Mouse (Mus musculus) cerebellum, adult 8-10 months (tissue): Measurements from ENCODE around the gene Zfp628.

Experiments used
- DNase-seq: peaks from one replicate; pipeline ENCODE4 v3.0.0; 2022

Gene Zfp628

DNA sequence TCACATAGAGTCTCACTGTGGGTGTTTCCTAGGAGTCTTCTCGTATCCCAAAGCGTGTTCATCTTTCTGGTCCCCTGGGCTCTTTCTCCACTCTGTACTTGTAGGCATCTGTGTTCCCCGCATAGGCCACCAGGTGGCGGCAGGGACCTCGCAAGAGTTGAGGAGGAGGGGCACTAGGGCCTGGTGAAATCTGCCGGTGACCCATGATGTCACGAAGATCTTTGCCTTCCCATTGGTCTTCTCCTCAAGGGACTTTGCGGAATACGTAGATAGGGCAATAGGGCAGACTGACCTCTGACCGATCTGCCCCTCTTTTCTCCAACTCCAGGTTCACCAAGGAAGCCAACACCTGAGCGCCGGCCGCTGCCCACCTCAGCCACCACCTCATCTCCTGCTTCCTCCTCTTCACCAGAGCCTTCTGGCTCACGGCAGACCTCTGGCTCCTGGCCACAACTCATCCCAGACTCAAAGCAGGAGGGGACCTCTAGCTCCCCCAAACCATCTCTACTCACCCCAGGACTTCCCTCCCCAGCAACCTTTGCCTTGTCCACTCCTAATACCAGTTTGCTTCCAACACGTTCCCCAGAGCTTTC, 28.3 kb downstream of the Zfp628 start:
- DNase-seq: peak; percentile 98

DNA sequence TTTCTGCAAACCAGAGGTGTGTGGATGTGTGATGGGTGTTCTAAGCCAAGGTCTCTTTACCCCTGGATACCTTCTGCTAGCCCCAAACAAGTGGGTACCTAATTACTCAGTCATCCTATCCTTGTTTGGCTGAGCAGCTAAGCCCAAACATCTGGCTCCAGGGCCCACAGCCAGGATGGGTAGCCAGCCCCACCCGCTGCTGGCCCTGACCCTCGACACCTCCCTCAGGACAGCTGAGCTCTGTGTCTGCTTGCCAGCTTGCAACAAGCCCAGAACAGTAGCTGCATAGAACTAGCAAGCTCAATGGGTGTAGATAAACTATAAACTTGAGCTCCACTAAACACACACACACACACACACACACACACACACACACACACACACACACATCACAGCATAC, 32.8 kb downstream of the Zfp628 start:
- DNase-seq: no peak

DNA sequence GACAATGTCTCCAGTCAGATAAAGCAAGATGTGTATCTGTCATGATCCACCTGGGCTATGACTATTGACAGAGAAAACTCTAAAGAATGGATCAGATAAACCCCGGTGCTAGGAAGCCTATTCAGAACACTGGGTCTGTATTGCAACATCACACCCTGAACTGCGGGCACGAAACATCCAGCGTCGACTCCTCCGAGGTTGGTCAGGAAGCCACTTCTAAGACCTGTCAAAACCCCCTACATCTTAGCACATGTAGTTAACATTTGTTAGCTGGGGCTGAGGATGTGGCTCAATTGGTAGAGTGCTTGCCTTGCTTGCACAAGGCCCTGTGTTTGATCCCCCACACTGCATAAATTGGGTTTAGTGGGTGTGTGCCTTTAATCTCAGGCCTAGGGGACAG, 33.4 kb downstream of the Zfp628 start:
- no peak for DNase-seq

DNA sequence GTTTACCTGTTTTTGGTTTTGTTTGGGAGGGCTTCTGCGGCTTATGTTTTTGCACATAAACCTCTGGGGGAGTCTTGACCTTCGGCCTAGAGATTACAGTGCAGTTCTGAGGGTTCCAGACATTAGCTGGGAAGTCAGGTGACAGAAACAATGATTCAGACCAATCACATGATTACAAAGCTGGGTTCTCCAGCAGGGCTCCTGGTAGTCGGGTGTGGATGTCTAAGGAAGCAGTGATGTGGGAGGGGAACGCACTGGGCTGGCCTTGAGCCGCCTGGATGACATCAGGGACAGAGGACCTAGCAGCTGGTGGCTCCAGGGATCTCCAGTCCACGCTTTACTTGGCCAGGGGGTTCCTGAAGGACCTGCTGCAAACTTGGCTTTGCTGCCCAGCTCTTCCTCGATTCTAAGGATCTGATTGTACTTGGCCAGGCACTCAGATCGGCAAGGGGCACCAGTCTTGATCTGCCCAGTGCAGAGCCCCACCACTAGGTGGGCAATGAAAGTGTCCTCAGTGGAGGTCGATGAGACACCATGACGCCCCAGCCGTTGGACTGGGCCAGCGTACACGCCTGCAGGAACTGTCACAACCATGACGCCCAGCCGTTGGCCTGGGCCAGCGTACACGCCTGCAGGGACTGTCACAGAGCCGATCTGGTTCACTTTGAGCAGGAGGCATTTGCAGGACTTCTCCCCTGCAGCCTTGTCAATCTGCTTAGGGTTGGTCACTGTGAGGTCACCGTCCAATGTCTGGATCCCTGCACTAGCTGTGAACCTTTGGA, 35.7 kb downstream of the Zfp628 start:
- DNase-seq: no peak

DNA sequence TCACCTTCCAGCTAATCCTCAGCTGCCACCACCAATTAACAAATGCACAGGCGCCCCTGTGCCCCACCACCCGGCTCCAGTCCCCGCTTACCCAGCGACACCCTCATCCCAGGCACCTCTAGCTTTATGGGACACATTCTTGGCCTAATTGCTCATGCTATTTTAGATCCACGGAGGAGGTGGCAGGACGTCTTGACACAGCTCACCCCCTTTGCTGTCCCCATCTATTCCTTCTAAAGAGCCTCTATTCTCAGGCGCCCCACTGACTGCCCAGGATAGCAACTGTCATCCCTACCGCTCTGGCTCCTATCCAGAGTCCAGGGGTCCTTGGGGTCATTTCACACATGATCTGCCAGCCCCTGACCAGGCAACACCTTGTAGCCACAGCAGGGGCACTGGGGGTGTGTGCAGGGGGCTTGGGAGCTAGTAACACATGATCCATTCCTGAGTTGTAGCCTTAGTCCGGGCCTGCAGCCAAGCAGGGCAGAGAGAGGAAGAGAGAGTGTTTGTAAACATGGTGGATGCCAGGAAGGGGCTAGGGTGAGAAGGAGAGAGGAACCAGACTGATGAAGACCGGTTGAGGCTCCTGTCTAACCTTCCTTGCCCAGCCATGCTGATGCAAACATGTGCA, 38.9 kb downstream of the Zfp628 start:
- DNase-seq: no peak

DNA sequence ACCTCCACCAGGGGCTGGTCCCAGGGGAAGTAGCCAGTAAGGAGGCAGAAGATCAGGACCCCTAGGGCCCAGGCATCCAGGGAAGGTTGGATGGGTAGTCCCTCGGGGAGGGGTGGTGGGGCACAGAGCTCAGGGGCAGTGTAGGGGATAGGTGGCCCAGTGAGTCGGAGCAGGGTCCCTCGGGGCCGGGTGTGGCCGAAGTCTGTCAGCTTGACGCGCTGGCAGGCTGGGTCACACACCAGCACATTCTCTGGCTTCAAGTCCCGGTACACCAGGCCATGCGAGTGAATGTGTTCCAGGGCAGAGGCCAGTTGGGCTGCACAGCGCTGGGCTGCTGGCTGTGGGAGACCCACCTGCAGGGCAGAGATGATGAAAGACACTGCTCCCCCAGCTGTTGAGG, 42.3 kb downstream of the Zfp628 start:
- DNase-seq: no peak

DNA sequence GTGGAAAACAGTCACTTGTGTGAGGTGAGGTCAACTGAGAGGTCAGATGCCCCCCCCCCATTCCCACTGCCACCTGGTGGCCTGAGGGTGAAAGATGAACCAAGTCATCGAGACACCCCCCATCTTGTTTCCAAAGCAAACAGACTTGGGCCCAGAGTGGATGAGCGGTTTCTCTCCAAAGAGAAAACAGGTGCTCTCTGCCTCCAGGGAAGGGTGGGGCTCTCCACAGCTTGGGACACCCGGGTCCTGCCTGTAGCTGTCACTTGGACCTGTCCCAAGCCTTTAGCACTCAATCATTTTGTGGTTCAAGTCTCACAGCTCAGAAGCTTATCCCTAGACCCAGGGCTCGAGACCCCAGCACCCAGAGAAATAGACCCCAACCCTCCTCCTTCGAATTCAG, 48.5 kb downstream of the Zfp628 start:
- DNase-seq: no peak

DNA sequence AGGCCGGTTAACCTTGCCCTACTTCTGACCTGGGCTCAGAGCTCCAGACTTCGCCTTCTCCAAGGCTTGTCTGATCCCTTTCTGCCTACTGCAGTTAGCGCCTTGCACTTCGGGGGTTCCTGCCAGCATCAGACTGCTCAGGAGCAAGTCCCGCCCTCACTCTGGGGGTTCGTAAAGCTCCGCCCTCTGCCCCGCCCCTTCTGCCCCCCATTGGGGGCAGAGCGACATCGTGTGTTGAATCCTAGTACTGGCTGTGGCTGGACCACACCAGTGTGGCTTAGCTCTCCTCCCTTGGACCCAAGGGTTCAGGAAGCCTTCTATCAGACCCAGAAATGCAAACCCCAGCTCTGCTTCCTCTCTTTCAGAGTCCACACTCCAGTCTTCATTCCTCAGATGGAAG, 49.3 kb downstream of the Zfp628 start, which contains the start of gene Sbk2:
Gene Sbk2, minus strand, starts transcription at position 135 of the 400 bp plus-strand sequence.
- DNase-seq: peak; percentile 36

DNA sequence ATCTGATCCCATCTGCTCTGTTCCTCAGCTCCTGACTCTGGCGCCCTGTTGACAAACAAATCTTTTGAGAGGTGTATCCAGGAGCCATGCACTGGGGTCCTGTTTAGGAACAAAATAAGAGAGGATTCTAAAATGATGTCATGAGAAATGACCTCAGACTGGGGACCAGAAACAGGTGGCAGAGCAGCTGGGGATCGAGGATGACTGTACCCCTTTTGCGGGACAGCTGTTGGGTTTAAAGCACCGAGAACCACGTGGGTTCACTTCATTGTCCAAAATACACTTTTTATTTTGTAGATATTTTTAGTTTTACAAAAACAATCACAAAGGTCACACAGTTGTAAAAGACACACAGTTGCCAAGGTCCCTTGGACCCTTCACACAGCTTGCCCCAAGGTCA, 50.0 kb downstream of the Zfp628 start:
- DNase-seq: no peak

DNA sequence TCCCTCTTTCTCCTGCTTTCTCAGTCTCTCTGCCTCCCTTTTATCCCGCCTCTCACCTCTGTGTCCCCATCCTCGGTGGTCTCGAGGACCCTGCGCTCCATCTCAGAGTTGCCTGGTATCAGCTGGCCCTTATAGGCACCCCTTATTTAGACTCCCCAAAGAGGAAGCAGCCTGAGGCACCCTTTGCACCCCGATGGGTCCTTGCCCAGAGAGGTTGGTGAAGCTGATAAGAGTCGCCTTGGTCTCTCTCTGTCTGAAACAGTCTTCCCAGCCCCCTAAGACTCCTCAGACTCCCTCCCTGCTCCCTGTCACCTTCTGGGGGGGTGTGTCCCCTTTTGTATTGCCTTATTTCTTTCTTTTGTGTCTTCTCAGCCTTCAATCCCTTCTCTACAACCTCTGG, 56.1 kb downstream of the Zfp628 start, which contains the start of gene Sbk3:
Gene Sbk3, minus strand, starts transcription at position 101 of the 400 bp plus-strand sequence.
- no peak for DNase-seq
